Mouse (Mus musculus) cerebellum, adult (tissue): ENCODE measurements at regions not wholly inside any gene's neighbourhood (a gene's known extent, or its start where the extent isn't known, plus 50 kb on each side); places are given as distances from the start of the nearest gene placed in this dataset.

Experiments used
- ATAC-seq: cut with Nextera tagmentation; 2 replicates; pipeline ENCODE4 v1.9.2; 2017; ENCODE audit warnings: mild to moderate bottlenecking, moderate library complexity, mixed read lengths; ENCODE audit not compliant: insufficient number of reproducible peaks, low FRiP score, low TSS enrichment

DNA sequence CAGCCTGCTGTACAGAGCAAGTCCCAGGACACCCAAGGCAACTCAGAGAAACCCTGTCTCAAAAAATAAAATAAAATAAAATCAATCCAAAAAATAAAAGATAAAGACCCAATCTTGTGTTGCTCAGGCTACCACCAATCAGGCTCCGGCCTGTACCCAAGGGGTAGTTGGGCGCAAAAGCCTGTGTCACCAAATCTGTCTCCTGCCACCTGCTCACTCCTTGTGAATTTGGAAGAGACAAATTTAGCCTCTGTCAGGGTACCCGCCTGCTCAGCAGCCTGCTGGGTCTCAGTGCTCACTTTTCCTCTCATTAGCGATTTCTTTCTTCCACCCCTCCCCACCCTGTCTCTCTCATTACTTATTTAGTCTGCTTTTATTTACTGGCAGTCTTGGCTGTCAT is 54.6 kb downstream of the Sox4 start:
- no peak for ATAC-seq

DNA sequence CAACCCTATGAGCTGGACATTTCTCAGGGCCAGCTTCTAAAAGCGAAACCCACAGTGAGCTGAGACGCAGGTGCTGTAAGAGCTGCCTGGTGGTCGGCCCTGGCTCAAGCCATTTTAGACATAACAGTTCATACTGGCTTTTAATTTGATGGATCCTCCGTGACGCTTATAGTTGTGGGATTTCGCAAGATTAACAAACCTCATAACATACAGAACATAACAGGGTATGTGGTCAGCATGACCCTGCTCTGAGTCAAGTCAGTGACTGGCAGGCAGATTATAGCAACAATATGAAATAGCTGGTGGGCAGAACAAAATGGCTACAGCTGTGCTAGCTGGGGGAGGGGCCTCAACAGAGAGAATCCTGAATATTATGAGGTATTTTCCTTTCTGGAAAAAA is 60.6 kb downstream of the Sox4 start:
- no peak for ATAC-seq

DNA sequence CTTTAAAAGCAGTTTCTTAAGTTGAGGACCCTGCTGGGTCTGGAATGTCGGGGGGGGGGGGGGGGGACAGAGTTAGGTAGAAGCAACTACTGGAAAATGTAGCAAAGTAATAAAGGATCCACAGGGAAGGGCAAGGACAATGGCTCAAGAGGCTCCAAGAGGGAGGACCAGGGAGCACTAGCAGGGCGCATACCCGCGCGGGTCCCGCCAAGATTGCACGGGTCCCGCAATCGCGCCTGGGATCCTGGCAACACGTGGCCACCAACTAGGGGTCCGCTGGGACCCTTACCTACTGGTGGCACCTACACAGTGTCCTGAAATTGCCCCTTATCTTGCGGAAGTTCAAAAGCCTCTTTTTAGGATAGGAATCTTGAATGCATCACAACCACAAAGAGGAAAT is 66.4 kb downstream of the Sox4 start:
- ATAC-seq: no peak

DNA sequence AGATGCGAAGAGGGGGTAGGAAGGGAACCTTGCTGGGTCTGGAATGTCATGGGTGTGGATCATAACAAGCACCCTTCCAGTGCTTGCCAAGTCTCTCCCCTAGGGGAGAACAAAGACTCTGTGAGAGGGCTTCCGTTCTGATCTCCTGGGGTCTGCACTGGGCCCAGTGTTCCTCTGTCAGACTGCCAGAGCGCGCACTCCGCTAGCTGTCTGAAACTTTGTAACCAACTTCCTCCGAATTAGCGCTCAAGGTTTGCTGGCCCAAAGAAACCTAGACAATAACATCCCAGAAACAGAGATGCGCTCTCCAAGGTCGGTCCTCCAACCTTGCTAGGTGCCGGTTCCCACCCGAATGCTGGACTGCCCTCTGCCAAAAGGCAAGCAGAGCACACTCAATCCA is 66.8 kb downstream of the Sox4 start:
- no peak for ATAC-seq

DNA sequence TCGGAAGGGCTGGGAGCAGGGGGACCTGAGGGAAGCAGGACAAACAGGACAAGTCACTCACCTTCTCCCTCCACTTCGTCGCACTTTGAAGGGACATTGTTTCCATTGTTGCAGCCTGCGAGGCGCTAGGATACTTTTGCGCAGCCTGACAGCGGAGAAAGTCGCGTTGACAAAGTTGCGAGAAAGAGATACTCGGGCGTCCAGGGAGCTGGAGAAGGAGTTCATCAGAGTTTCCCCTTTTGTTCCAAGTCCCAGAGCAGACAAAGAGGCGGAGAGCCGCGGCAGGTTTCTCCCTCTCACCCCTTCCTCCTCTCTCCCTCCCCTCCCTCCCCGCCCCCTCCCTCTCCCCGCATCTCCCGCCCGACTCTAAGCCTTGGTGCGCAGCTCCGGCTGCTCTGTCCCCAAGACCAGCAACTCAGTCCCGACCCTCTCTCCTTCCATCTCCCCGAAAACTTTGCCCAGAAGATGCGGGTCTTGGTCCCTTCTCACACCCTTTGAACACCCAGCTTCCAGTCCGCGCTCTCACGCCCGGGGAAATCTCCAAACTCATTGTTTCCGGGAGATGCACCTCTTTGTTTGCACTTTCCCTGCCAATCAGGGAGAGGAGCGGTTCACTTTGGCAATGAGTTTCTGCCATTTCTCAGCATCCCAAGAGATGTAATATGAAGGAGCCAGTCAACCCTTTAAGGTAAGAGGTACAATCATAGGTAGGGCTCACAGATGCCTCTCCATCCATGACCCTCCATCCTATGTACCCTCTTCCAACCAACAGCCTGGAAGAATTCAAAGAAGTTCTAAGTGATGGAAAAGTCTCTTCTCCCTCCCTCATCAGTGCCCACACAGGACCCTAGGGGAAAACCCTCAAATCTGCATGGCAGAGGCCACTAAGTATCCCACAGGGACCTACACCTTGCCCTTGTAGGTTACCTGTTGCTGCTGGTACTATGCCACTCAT is 68.2 kb downstream of the Sox4 start:
- no peak for ATAC-seq

DNA sequence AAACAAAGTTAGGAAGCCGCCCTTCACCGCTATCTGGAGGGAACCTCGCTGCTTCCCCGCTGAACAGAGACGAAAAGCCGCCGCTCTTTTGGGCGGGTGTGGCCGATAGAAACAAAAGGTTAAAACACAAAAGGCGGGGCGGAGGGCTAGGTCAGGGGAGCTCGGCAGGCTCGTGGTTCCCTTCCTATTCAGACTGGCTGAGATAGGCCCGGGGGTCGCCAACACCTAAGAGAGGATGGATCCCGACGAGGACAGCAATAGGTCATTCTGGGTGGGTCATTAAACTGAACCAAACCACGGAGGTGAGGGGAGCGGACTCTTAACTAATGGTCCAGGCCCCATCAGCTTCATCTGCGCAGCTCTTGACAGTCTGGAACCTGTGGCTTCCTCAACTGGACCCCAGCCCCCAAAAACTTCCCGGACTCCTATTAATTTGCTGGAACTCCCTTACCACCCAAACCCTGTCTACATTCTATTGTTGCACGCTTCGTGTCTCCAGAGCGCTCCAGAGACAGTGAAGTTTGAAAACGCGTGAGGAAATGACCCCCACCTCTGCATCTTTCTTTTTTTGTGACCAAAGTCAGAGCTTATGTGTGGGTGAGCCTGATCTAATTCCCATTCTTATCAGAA is 69.2 kb downstream of the Sox4 start:
- peak; percentile 11; the same call in 1 of the 2 replicates for ATAC-seq

DNA sequence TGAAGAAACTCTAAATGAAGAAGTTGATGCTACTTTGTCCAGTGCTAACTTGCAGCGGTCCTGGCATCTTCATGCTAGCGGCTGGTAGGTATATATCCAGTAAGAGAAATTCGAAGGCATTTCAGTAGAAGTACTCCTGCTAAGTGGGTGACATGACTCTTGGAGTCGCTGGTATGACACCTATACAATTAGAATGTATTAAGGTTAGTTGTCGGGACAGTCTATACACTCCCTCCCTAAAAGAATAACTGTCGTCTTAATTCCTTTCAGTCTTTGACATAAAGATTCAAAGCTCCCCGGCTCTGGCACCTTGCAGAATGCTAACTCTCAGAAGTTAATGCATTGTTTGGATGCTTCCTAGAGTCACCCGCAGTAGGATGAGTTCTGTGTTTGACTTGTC is 70.1 kb downstream of the Sox4 start:
- no peak for ATAC-seq

DNA sequence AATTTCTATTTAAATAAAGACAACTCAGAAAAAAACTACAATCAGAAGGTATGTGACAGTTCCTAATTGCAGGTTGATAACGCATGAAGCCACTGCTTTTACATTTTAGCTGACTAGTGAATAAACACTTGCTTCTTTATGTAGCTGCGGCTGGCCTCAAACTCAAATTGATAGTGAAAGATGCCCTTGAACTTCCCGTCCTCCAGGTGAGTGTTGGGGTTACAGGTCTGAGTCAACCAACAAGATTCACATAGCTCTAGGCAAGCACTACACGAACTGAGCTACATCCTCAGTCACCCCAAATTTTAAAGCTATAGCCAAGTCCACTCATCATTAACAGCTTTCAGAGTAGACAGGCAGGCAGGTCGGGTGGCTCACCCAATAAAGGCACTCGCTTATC is 72.6 kb downstream of the Sox4 start:
- ATAC-seq: no peak

DNA sequence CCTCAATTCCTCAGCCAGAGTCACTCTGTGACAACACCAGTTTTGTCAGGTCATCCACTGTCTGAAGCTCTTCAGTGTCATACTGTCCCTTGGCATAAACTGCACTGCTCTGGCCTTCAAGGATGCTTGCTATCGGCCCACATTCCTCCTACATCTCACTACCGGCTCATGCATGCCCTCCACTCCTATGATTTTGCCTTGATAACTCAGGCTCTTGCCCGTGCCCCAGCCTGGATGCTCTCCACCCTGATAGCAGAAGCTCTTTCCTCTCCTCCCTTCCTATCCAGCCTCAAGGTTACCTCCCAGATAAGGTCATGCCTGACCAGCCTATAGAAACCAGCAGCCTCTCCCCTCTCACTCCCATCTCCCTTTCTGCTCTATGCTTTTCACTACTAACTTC is 74.8 kb downstream of the Sox4 start:
- no peak for ATAC-seq

DNA sequence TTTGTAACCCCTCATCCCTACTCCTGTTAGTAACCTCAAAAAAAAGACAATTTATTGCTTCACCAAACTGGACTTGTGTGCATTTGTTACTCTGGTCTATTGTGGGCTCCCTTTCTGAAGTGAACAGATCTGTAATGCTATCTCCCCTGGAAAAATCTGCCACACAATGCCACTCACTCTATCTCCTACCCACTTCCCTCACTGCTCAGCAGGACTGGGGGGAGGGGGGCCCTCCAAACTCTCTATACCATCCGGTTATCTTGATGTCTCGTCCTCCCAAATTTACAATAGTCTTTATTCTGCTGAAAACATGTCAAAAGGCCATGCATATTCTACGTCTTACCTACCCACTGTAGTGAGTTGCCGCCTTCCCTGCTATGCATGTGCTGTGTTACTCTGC is 76.7 kb downstream of the Sox4 start:
- no peak for ATAC-seq

DNA sequence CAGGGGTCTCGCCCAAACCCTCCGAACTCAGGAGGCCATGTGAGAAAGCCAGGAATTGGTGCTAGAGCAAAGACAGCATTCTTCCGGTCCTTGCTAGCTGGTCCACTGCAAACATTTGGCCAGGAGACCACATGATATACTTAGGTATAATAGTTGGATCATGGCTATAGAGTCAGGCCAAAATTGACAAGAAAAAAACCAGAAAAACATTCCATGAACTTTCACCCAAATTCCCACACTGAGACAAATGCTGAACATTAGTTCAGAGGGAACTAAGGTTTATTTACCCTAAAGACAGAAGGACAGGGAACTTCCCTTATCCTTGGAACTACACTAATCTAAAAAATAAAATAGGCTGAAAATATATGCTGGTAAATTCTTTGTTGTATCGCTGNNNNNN is 82.8 kb downstream of the Sox4 start:
- no peak for ATAC-seq

DNA sequence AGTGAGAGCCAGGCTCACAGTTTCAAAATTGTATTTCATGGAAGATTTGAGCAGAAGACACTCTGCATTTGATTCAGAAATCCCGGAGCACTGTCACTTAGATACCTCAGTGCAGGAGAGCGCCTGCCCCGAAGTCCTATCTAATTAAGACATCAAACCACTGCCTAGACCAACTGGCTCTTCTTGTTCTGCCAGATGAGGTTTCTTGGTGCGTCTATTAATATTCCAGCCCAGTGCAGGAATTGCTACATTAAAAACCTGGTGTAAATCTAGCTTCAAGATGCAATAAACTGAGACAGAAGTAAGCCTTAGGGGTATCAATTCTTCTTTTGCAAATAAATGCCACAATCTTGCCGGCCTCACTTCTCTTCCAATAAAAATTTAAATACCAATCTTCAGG is 86.3 kb downstream of the Sox4 start:
- no peak for ATAC-seq

DNA sequence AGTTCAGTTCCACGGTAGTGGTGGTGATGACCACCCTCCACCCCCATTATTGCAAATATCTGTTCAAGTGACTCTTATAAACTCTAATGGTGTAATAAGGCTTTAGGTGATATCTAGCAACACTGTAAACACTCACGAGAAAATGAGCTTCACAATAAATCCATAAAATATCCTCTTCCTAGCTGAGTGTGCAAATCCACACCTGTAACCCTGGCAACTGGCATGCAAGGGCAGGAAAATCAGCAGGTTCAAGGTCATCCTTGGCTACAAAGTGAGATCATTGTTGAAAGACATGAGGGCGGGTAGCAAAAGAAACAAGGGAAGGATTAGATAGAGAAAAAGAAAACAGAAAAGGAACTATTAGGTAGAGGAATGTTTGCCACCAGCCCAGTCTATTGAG is 86.8 kb downstream of the Sox4 start:
- no peak for ATAC-seq

DNA sequence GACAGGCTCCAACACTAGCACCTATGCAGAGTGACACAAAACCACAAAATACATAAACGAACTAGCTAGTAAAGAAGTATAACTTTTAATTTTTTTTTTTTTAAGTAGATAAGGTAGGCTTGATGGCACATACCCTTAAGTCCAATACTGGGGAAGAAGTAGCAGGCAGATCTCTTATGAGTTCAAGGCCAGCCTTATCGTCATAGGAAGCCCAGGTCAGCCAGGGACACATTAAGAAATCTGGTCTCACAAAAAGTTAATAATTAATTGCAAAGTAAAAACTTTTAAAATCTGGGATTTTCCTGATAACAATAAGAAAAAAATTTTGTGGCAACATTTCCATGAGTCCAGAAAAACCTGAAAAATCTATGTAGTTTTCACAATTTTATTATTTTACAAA is 92.9 kb downstream of the Sox4 start:
- no peak for ATAC-seq

DNA sequence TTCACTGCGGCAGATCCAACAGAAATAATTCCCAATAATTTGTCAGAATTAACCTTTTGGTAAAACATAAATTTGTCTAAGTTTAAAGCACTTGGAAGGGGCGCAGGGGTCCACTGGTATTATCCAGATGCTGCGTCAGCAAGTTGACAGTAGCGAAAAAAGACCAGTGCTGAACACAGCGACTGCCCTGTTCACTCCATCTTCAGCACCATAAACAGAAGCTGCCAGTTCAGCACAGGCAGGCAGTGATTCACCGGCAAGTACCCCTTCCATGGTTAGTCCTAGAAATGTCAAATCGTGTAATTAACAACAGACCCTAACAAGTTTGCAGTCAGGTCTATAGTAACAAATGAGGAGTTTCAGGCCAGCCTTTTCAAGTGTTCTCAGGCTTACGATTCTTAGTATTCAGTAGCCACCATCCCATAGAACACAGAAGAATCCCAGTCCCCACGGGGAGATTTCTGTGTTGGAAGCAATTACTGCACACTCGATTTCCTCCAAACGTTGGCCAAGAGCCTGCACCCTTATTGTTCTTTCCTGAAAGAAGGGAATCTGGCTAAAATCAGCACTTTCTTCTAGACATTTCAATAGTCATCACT is 93.6 kb downstream of the Sox4 start:
- no peak for ATAC-seq

DNA sequence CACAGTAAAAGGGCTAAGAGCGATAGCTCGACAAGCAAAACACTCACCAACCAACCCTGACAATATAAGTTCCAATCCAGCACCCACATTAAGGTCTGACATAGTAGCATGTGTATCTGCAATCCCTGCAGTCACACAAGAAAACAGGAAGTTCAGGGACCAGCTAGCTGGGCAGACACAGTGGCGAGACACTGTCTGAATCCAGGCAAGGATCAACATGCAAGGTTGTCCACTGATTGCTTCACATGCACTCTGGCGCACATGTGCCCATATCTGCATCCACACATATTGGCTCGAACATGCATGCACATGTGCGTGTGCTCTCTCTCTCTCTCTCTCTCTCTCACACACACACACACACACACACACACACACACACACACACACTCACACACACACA is 95.5 kb downstream of the Sox4 start:
- ATAC-seq: no peak

DNA sequence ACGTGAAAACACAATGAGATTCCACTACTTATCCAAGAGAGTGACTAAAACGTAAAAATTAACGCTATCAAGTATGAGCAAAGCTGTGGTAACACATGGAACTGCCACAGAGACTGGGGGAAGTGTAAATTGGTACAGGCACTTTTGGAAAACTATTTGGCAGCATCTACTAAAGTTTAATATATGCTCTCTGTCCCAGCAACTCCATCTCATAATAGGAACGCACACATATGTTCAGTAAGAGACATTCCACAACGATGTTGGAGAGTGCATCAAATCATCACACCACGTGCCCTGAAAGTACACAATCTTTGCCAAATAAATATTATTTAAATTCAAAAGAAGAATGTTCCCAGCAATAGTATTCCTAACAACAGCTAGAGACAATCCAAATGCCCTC is 96.3 kb downstream of the Sox4 start:
- no peak for ATAC-seq

DNA sequence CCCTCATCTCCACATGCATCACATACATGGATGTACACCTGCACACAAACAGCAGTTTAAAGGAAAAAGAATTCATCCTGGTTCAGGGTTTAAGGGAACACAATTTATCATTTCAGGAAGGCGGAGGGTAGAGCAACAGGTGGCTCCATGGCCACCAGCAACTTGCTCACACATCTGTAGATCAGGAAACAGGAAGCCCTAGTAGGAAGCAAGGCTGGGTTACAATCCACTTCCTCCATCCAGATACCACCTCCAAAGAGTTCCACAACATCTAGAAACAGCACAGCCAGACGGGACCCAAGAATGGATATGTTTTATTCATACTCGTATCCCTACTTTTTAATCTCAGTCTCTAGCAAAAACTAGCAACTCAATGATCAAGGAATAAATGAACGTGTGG is 97.0 kb downstream of the Sox4 start:
- no peak for ATAC-seq

DNA sequence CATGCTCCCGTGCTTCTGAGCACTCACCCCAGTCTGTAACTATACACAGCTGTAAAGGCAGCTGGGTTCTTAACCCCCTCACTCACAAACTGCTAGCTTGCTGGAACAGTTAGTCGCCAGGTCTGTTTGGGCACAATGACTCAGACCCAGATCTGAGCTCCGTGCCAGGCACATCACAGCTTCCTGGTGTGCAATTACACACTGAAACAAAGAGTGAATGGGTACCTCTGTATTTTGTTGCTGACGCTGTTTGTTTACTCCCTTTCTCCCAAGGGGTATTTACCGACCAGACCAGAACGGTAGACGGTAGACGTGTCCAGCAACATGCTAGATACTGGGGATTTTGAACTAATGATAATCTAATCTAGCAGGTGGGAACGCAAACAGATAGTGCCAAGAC is 99.3 kb downstream of the Sox4 start:
- ATAC-seq: no peak

DNA sequence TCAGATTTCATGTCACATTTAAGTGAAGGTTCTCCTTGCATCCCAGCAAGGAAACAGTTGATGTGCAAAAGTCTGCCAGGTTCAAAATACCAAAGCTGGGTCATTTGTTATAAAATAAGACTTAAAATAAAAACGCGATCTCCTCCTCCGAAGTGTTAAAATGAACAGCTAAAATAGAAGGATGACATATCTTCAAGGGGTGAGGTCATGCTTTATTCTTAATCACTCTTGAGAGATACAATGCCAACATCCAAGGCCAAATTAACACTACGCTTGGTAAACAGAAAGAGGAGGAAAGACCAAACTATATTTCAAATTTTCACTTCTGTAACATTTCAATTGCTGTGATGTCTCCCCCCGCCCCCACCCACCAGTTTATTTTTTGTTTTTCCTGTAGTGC is 105.2 kb downstream of the Sox4 start:
- no peak for ATAC-seq

DNA sequence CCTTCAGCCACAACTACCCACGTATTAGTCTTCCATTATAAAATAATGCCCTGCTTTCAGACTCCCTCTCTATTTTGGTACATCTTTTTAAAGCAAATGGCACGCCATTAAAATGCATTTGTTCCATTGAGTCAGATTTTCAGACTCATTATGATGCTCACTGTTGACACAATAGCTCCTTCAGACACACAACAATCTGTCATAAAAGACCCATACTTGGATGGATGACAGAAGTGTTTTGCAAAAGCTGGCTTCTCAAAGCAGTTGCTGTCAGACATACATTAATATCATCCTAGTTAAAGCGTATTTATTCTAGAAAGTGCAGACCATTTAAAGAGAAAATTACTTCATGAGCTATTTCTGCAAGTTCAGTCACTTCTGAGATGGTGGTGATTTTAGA is 106.0 kb downstream of the Sox4 start:
- no peak for ATAC-seq

DNA sequence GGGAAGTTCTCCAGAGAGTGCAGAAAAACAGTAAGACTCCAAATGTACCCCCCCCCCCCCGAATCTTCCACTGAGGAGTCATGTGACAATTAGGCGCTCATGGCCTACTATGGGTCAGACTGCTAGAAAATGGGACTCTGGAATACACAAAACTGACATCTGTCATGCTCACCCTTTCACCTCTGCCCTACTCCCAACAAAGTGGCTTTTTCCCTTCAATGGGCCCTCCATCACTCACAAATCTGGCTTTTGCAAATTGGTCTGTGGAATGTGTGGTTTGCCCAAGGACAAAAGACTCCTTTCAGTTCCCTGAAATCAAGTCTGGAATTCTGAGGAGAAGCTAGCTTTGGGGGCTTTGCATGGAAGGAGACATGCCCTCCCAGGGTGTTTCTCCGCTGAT is 109.0 kb downstream of the Sox4 start:
- ATAC-seq: no peak
